Mouse (Mus musculus): ENCODE results near the gene Ddx46. TPM values are rescaled to one million over a fixed set of nuclear protein-coding genes. Genes with fewer than 3 reads are reported as not detected.

Gene Ddx46
- total RNA-seq, 2 experiments from 2014 or later = 49.4 to 55.2 TPM

DNA sequence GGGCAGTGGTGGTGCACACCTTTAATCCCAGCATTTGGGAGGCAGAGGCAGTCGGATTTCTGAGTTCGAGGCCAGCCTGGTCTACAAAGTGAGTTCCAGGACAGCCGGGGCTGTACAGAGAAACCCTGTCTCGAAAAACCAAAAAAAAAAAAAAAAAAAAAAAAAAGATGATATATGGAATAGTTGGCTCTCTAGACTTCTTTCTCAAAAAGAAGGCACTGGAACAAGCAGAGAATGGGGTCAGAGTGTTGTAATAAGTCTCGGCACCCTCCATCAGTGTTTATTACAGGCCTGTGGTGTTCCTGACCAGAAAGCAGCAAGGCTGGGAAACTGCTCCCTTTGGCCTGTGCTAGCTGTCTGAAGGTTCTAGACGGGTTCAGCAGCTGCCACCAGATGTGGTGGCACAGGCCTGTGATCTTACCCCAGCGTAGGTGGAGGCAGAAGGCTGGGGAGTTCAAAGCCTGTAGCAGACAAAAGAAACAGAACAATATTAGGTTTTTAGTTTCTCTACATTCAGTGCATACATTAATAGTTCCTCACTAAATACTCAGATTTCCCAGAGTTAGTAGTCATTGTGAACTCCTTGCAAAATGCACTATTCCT, 81.2 kb downstream of the Ddx46 start:
- no peak for DNase-seq (ENCODE audit: low spot score in 2 of 2)

DNA sequence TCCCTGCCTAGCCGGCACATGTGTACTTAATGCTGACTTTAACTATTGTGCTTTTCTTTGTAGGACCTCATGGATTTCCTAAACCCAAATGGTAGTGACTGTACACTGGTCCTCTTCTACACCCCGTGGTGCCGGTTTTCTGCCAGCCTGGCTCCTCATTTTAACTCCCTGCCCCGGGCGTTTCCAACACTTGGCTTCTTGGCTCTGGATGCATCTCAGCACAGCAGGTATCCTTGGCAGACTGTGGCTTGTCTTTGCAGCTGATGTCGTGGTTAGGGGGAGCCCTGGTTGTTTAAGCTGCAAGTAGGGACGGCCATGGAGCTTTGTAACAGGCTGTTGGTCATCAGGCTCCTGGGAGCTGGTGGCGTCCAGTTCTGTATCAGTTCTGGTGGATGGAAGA, 86.7 kb downstream of the Ddx46 start:
- DNase-seq (ENCODE audit: low spot score in 2 of 2) = no peak

DNA sequence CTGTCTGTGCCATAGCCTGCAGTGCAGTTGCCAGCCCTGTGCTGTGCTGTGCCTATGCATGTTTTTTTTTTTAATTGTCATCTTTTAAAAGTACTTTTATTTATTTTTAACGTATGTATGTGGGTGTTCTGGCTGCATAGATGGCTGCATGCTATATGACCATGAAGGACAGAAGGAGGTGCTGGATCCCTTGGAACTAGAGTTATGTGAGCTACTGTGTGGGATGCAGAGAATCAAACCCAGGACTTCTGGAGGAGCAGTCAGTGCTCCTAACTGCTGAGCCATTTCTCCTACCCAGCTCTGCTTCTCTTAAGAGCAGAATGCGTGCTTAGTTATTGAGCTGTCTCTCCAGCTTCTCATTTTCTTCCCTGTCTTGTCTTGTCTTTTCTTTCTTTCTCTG, 87.2 kb downstream of the Ddx46 start:
- no peak for DNase-seq (ENCODE audit: low spot score in 2 of 2)

DNA sequence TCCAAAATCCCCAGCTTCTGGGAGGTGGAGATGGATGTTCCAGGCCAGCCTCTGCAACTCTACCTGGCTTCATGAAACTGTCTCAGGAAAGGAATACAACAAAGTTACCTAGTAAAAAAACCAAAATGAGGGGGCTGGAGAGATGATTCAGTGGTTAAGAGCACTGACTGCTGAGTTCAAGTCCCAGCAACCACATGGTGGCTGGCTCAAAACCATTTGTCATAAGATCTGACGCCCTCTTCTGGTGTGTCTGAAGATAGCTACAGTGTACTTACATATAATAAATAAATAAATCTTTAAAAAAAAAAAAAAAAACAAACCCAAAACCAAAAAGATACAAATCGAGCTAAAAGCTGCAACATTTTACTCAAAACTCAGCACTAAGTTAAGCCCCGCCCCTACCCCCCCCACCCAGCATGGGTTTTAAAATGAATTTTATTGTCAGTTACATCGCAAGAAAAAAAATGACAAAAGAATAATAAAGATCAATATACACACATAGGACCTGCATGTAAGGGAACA, 91.8 kb downstream of the Ddx46 start:
- DNase-seq (ENCODE audit: low spot score in 2 of 2) = no peak

DNA sequence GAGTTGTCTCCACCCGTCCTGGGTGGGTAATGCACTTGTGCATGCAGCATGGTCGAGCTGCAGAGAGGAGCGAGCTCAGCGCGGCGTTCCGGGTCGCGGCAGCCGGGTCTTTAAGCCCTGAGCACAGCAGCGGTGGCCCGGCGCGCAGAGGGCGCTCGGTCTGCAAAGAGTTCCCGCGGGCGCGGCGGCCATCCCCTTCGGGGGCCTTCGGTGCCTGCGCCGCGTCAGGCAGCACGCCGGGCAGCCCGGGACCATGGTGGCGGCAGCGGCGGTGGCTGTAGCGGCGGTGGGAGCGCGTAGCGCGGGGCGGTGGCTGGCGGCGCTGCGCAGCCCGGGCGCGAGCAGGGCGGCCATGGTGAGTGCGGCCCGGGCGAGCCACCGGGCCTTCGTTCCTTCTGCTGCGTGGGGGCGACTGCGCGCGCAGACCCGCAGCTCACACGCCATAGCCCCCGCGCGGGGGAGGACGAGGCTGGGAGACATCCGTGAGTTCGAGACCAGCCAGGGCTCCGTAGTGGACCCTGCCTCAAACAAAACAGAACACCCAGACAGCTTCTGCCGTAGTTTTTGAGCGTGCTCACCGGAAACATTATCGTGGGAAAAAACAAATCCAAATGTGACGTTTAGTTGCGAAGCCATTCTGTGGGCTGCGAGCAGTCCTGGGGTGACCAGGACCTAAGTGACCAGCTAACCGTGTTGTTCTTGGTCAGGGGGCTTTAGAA, 92.5 kb downstream of the Ddx46 start, which contains the start of gene Pcbd2:
Gene Pcbd2 (plus strand): TSS at position 249 of the 719 bp plus-strand sequence.
- peak; percentile 81 to 88 for DNase-seq (ENCODE audit: low spot score in 2 of 2)

DNA sequence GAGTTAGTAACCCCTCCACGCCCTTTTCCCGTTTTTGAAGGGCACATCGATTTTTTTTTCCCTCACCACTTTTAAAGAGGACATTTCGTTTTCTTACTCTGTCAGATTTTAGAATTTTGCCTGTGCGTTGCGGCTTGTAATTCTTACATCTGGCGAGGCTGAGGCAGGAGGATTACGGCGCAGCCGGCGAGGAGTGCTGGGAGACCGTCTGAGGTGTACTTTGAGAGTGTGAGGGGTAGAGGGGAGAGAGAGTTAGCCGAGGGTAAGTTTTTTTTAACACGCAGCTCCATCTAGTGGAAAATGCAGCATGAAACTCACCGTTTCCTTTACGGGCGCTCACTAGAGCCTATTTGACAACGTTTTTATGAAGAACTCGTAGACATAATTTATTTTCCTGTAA, 93.0 kb downstream of the Ddx46 start:
- peak; percentile 62 to 65 for DNase-seq (ENCODE audit: low spot score in 2 of 2)

DNA sequence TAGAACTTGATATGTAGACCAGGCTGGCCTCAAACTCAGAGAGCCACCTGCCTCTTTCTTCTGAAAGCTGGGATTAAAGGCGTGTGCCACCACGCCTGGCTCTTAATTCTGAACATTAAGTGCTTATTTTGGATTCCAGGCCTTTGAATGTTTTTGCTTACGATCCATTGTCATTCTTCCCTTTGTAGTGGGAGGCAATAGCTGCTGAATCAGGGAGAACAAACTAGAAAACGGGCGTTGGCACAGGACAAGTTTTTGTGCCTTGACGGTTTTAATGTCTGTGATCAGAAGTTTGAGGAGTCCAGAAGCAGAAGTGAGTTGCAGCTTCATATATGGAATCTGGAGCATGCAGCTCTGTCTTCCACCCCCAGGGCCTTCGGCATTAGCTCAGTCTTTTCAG, 95.9 kb downstream of the Ddx46 start:
- no peak for DNase-seq (ENCODE audit: low spot score in 2 of 2)

Other genes with a start within 250 kb of the Ddx46 start
- not detected for gene Slc34a1, start 236.8 kb upstream of the Ddx46 start, total RNA-seq (2021)
- gene Pfn3, start 219.8 kb upstream of the Ddx46 start, total RNA-seq (2021) = under 1 TPM in 1 of 2 experiments, not detected in 1; 0.75 TPM
- 1 to 10 TPM in 1 of 2 experiments, under 1 TPM in 1; 0.37 to 1.2 TPM for gene F12, start 208.2 kb upstream of the Ddx46 start, total RNA-seq (2021)
- 10 to 100 TPM; 76.4 to 79.2 TPM for gene Grk6, start 190.0 kb upstream of the Ddx46 start, total RNA-seq (2021)
- gene Prr7, start 170.8 kb upstream of the Ddx46 start, total RNA-seq (2021) = 100 to 1,000 TPM in 1 of 2 experiments, 10 to 100 TPM in 1; 98.1 to 112 TPM
- 100 to 1,000 TPM; 392 to 399 TPM for gene Dbn1, start 146.9 kb upstream of the Ddx46 start, total RNA-seq (2021)
- gene Pdlim7, start 121.4 kb upstream of the Ddx46 start, total RNA-seq (2021) = 10 to 100 TPM; 66.1 to 68.9 TPM
- 1 to 10 TPM; 5.0 to 6.5 TPM for gene Dok3, start 105.7 kb upstream of the Ddx46 start, total RNA-seq (2021)
- gene Ddx41, start 98.4 kb upstream of the Ddx46 start, total RNA-seq (2021) = 10 to 100 TPM; 36.9 to 46.6 TPM
- gene Fam193b, start 63.9 kb upstream of the Ddx46 start, total RNA-seq (2021) = 10 to 100 TPM; 61.9 to 82.4 TPM
- gene Tmed9, start 61.3 kb upstream of the Ddx46 start, total RNA-seq (2021) = 100 to 1,000 TPM; 127 to 128 TPM
- gene B4galt7, start 35.1 kb upstream of the Ddx46 start, total RNA-seq (2021) = 10 to 100 TPM; 23.1 to 23.8 TPM
- 10 to 100 TPM; 51.5 to 59.9 TPM for gene Caml, start 12.0 kb upstream of the Ddx46 start, total RNA-seq (2021)
- gene B230219D22Rik, start 58.1 kb downstream of the Ddx46 start, total RNA-seq (2021) = 10 to 100 TPM; 82.3 to 83.3 TPM
- 10 to 100 TPM; 58.3 to 61.4 TPM for gene Txndc15, start 79.6 kb downstream of the Ddx46 start, total RNA-seq (2021)
- gene Pcbd2, start 92.3 kb downstream of the Ddx46 start, total RNA-seq (2021) = 10 to 100 TPM; 28.3 to 36.1 TPM
- gene Catsper3, start 149.5 kb downstream of the Ddx46 start, total RNA-seq (2021) = under 1 TPM in 1 of 2 experiments, not detected in 1; 0.37 TPM
- gene Pitx1, start 201.2 kb downstream of the Ddx46 start, total RNA-seq (2021) = not detected

Data from layer of hippocampus, postnatal 10 days (tissue).